Comparison of ENCODE assay signal across 11 mouse cellular contexts in genomic region chr14:33978604-33979059, GRCm38 (mm10). TPM values are rescaled to one million over a fixed set of nuclear protein-coding genes. Genes with fewer than 3 reads are reported as not detected.
DNase-seq lines count a peak whose midpoint lies in the region; ATAC-seq lines count a peak whose summit lies in the region.
"Had no signal": no experiment of that assay in that cellular context is flagged by ENCODE, and none has a peak within 500 bp of the region (broad histone marks: within the 10 kb centered on the region; RNA-seq: fewer than 3 reads in every experiment).

Zfp488 (minus strand) TSS chr14:33978764.

- 0 out of 2 replicates have a peak, but pooled peaks cover 7% of the 10 kb centered on the region for H3K4me1 ChIP-seq in intestine, embryonic 15.5 days (replicated peaks)

- H3K27ac ChIP-seq in intestine, embryonic 15.5 days: no peak within 1 kb of the TSS

- WGBS in intestine, embryonic 15.5 days: 3% methylated on average over 25 of the region's 25 CpGs

- H3K9ac ChIP-seq in intestine, embryonic 15.5 days: peak within 1 kb of the TSS; percentile 36

- peak within 1 kb of the TSS; percentile 80 for H3K4me2 ChIP-seq in intestine, embryonic 15.5 days (replicated peaks)

- H3K27me3 ChIP-seq in intestine, embryonic 15.5 days (replicated peaks): no peaks in the 10 kb centered on the region; the same call in 1 of the 2 replicates

- no peak for ATAC-seq in intestine, embryonic 15.5 days

- no peaks in the 10 kb centered on the region for H3K9me3 ChIP-seq in intestine, embryonic 15.5 days

- DNase-seq in heart, adult 11 months: peak; percentile 80
- DNase-seq in heart, postnatal 4 days: no peak
- DNase-seq in right cerebral cortex, adult 18-20 months: peak; percentile 11
- no peak for DNase-seq in right cerebral cortex, postnatal 25 days
- DNase-seq in retina, embryonic 14.5 days (ENCODE audit: low spot score): peak; percentile 80
- DNase-seq in urinary bladder, adult 2 months (ENCODE audit: low spot score): no peak
- DNase-seq in adrenal gland, adult 18-20 months (ENCODE audit: low spot score in 2 of 2): no peak

- peak within 1 kb of the TSS; percentile 37 for H3K4me3 ChIP-seq in intestine, embryonic 15.5 days (replicated peaks)
- H3K4me3 ChIP-seq: myocyte had no signal

- H3K36me3 ChIP-seq in intestine, embryonic 15.5 days: no peaks in the 10 kb centered on the region

RNA-seq across cellular contexts. Expression of gene Zfp488, which starts in this region (rescaled TPM):
- not detected for total RNA-seq in heart, postnatal 4 days (2021)
- 0.18 and 0.20 TPM in 2 replicates for polyA plus RNA-seq in intestine, embryonic 15.5 days (2015; fragmentation: Nextera tagmentation; extraction: Ambion mirVana)
- 0.44 and 0.46 TPM in 2 replicates for polyA plus RNA-seq in urinary bladder, adult 2 months (2012; rRNA removed)
- not detected for total RNA-seq in adrenal gland, adult 18-20 months (2021)
- total RNA-seq: common myeloid progenitor, adult 5-6 weeks had no signal
- polyA plus RNA-seq: C2C12, myocyte had no signal

Comparison
In these comparisons a context has a peak if more than half of its experiments do, and no peak if none do; other contexts are left out.
1. DNase-seq: peak in heart, adult 11 months (single experiment), right cerebral cortex, adult 18-20 months (single experiment) and retina, embryonic 14.5 days (single experiment); none in heart, postnatal 4 days (single experiment), right cerebral cortex, postnatal 25 days (single experiment), urinary bladder, adult 2 months (single experiment) and adrenal gland, adult 18-20 months (0 of 2).